Mouse (Mus musculus) MEL (cell line): ENCODE results near the gene Mettl5. TPM values are rescaled to one million over a fixed set of nuclear protein-coding genes. Genes with fewer than 3 reads are reported as not detected.
A peak's percentile ranks its signal among the peaks of the same experiment; 100 is the strongest.

Source experiments
- DNase-seq: peaks from one replicate; pipeline ENCODE4 v3.0.0; 2011; ENCODE audit warnings: low read depth, low spot score
- H3K27ac ChIP-seq: 2 replicates; pipeline ENCODE4 v1.5.1; 2012; ENCODE audit warnings: low read depth, mild to moderate bottlenecking, control low read depth, low read length, moderate library complexity; ENCODE audit not compliant: control insufficient read depth
- H3K27me3 ChIP-seq, 2 experiments: fragments of 150-350 bp in 1 of 2; sonication (generic) in 1 of 2; 2 replicates each; pipeline ENCODE4 v1.6.1; 2012; ENCODE audit warnings: low read length in 2 of 2, mild to moderate bottlenecking in 2 of 2, improper control_type of control experiment in 1 of 2, moderate library complexity in 1 of 2; ENCODE audit not compliant: insufficient read depth in 2 of 2, control insufficient read depth in 1 of 2
- H3K36me3 ChIP-seq, 2 experiments: 2 replicates each; pipeline ENCODE4 v1.6.1; 2012 to 2014; ENCODE audit warnings: low read length in 2 of 2, improper control_type of control experiment in 1 of 2, inconsistent platforms in 1 of 2, mild to moderate bottlenecking in 1 of 2; ENCODE audit not compliant: insufficient read depth in 2 of 2, control insufficient read depth in 1 of 2
- H3K4me1 ChIP-seq, 2 experiments: fragments of 150-350 bp in 1 of 2; sonication (generic) in 1 of 2; 2 replicates each; pipeline ENCODE4 v1.6.1; 2012; ENCODE audit warnings: low read length in 2 of 2, improper control_type of control experiment in 1 of 2, mild to moderate bottlenecking in 1 of 2; ENCODE audit not compliant: insufficient read depth in 2 of 2, control insufficient read depth in 1 of 2
- H3K4me3 ChIP-seq, 2 experiments: fragments of 150-350 bp in 1 of 2; sonication (generic) in 1 of 2; 2 replicates each; pipeline ENCODE4 v1.5.1; 2012; ENCODE audit warnings: low read depth in 2 of 2, low read length in 2 of 2, mild to moderate bottlenecking in 2 of 2, moderate library complexity in 2 of 2, control low read depth in 1 of 2, improper control_type of control experiment in 1 of 2; ENCODE audit not compliant: control insufficient read depth in 1 of 2, insufficient read depth in 1 of 2
- H3K79me2 ChIP-seq: 2 replicates; pipeline ENCODE4 v1.6.1; 2012; ENCODE audit warnings: mild to moderate bottlenecking, low read length, moderate library complexity; ENCODE audit not compliant: control insufficient read depth, poor library complexity, insufficient read depth
- H3K9ac ChIP-seq: 2 replicates; pipeline ENCODE4 v1.6.1; 2012; ENCODE audit warnings: low read depth, mild to moderate bottlenecking, control low read depth, low read length, moderate library complexity; ENCODE audit not compliant: control insufficient read depth, poor library complexity, severe bottlenecking
- H3K9me3 ChIP-seq: fragments of 150-350 bp; sonication (generic); replicated peaks from 2 replicates; pipeline ENCODE4 v1.6.1; 2012; ENCODE audit warnings: mild to moderate bottlenecking, low read length, improper control_type of control experiment, moderate library complexity; ENCODE audit not compliant: insufficient read depth
- CTCF ChIP-seq, 3 experiments: IDR thresholded peaks in 2 of 3; conservative IDR thresholded peaks in 1 of 3; 2 replicates each; pipeline ENCODE4 v1.5.1; 2011 to 2012; ENCODE audit warnings: low read length in 3 of 3, low read depth in 2 of 3, mild to moderate bottlenecking in 2 of 3, improper control_type of control experiment in 1 of 3, inconsistent platforms in 1 of 3, mixed read lengths in 1 of 3, moderate library complexity in 1 of 3; ENCODE audit not compliant: control insufficient read depth in 1 of 3, insufficient read depth in 1 of 3, poor library complexity in 1 of 3, severe bottlenecking in 1 of 3
- EP300 ChIP-seq, 2 experiments: IDR thresholded peaks; 2 replicates each; pipeline ENCODE4 v1.6.1; 2011; ENCODE audit warnings: improper control_type of control experiment in 2 of 2, low read length in 2 of 2, low read depth in 1 of 2, mild to moderate bottlenecking in 1 of 2
- GABPA ChIP-seq: IDR thresholded peaks from 2 replicates; pipeline ENCODE4 v1.6.1; 2012; ENCODE audit warnings: low read depth, mild to moderate bottlenecking, inconsistent platforms, low read length, improper control_type of control experiment, moderate library complexity
- MAX ChIP-seq: IDR thresholded peaks from 2 replicates; pipeline ENCODE4 v1.6.1; 2011; ENCODE audit warnings: low read length, improper control_type of control experiment
- NELFE ChIP-seq: IDR thresholded peaks from 2 replicates; pipeline ENCODE4 v1.6.1; 2011; ENCODE audit warnings: low read depth, low read length, improper control_type of control experiment
- NRF1 ChIP-seq: IDR thresholded peaks from 2 replicates; pipeline ENCODE4 v1.6.1; 2014; ENCODE audit warnings: low read depth, mild to moderate bottlenecking, inconsistent platforms, low read length, improper control_type of control experiment, moderate library complexity; ENCODE audit not compliant: poor library complexity, insufficient read depth, severe bottlenecking
- TAL1 ChIP-seq: IDR thresholded peaks from 2 replicates; pipeline ENCODE4 v1.6.1; 2012; ENCODE audit warnings: mild to moderate bottlenecking, inconsistent platforms, low read length, moderate library complexity, mixed read lengths
- USF1 ChIP-seq: IDR thresholded peaks from 2 replicates; pipeline ENCODE4 v1.6.1; 2014; ENCODE audit warnings: low read depth, mild to moderate bottlenecking, inconsistent platforms, low read length, improper control_type of control experiment, moderate library complexity
- USF2 ChIP-seq, 2 experiments: IDR thresholded peaks; 2 replicates each; pipeline ENCODE4 v1.6.1; 2011 to 2012; ENCODE audit warnings: improper control_type of control experiment in 2 of 2, low read length in 2 of 2, borderline replicate concordance in 1 of 2, inconsistent platforms in 1 of 2, low read depth in 1 of 2, mild to moderate bottlenecking in 1 of 2; ENCODE audit not compliant: insufficient read depth in 1 of 2
- ZNF384 ChIP-seq: IDR thresholded peaks from 2 replicates; pipeline ENCODE4 v1.6.1; 2012; ENCODE audit warnings: low read depth, mild to moderate bottlenecking, inconsistent platforms, low read length, improper control_type of control experiment
- polyA plus RNA-seq, 2 experiments: library from polyadenylated mRNA; stranded (reverse) in 1 of 2; unstranded in 1 of 2; fragments of >175 nt in 1 of 2; fragments of >200 nt in 1 of 2; gene quantifications; 2 replicates each; pipeline versions ENCODE4 v1.2.1 to v1.2.4; 2012; ENCODE audit warnings: low replicate concordance in 2 of 2, low read depth in 1 of 2; ENCODE audit not compliant: insufficient read length in 2 of 2, insufficient read depth in 1 of 2, missing spikeins in 1 of 2
- total RNA-seq: library from RNA; depleted of rRNA; stranded (reverse); fragments of 300-350 nt; gene quantifications from 2 replicates; pipeline ENCODE4 v1.2.3, GENCODE M21; 2012

Mettl5 gene
- total and polyA plus RNA-seq, 3 experiments, result 27.5 to 29.2 TPM; not detected in 1

DNA sequence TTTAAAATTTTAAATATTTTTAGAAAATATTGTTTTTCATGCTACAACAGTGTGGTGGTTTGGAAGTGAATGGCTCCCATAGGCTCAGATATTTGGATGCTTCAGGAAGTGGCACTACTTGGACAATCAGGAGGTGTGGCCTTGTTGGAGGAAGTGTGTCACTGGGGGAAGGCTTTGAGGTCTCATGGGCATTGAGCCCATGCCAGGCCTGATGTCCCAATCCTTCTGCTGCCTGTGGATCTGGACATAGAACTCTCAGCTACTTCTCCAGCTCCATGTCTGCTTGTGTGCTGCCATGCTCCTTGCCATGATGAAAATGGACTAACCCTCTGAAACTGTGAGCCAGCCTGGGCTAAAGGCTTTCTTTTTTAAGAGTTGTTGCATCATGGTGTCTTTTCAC lies 46.7 kb downstream of the Mettl5 start:
- H3K4me1 ChIP-seq, result no peaks in the 10 kb centered on the region

DNA sequence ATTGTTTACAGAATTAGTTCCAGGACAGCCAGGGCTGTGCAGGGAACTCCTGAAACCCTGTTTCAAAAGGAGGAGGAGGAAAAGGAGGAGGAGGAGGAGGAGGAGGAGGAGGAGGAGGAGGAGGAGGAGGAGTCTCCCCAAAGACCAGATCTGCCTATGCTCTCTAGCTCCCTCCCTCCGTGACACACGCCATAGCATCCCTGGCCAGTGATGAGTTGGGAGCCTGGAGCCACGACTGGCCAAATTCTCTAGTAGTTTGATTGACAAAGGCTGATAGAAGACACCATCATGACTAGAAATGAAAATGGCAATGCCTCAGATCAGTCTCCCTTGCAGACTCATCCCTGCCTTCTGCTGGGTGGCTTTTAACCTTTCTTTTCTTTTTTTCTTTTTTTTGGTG lies 47.4 kb downstream of the Mettl5 start:
- no peak for TF ChIP-seq MAX
- no peak for TF ChIP-seq TAL1
- no peak for TF ChIP-seq USF2 (IDR thresholded peaks at IDR 0.05; ENCODE audit: borderline replicate concordance in 1 of 2, insufficient read depth in 1 of 2, low read depth in 1 of 2, low read length in 2 of 2)
- TF ChIP-seq NRF1, result no peak
- no peak for TF ChIP-seq EP300 (IDR thresholded peaks at IDR 0.05; ENCODE audit: low read depth in 1 of 2, low read length in 2 of 2)
- Histone ChIP-seq H3K9me3 (no peaks in the 10 kb centered on the region), H3K36me3 (no peaks in the 10 kb centered on the region; a peak in 1 of 4 replicates), H3K4me1 (no peaks in the 10 kb centered on the region), H3K9ac (no peak overlapping the region), H3K27ac (no peak overlapping the region), H3K4me3 (no peak overlapping the region), H3K79me2 (no peaks in the 10 kb centered on the region), H3K27me3 (no peaks in the 10 kb centered on the region)
- DNase-seq, result no peak

More for the DNA sequence above, 46.7 kb downstream of the Mettl5 start:
- Histone ChIP-seq H3K9ac (no peak overlapping the region), H3K36me3 (no peaks in the 10 kb centered on the region; a peak in 1 of 4 replicates), H3K79me2 (no peaks in the 10 kb centered on the region), H3K27ac (no peak overlapping the region), H3K9me3 (no peaks in the 10 kb centered on the region), H3K4me3 (no peak overlapping the region), H3K27me3 (no peaks in the 10 kb centered on the region)
- no peak for DNase-seq
- TF ChIP-seq GABPA (no peak), USF1 (no peak), CTCF (IDR thresholded peaks at IDR 0.05 in 2 of 3, conservative IDR thresholded peaks at IDR 0.05 in 1 of 3; ENCODE audit: control insufficient read depth in 1 of 3, insufficient read depth in 1 of 3, low read depth in 2 of 3, low read length in 3 of 3, poor library complexity in 1 of 3, severe bottlenecking in 1 of 3) (no peak)

DNA sequence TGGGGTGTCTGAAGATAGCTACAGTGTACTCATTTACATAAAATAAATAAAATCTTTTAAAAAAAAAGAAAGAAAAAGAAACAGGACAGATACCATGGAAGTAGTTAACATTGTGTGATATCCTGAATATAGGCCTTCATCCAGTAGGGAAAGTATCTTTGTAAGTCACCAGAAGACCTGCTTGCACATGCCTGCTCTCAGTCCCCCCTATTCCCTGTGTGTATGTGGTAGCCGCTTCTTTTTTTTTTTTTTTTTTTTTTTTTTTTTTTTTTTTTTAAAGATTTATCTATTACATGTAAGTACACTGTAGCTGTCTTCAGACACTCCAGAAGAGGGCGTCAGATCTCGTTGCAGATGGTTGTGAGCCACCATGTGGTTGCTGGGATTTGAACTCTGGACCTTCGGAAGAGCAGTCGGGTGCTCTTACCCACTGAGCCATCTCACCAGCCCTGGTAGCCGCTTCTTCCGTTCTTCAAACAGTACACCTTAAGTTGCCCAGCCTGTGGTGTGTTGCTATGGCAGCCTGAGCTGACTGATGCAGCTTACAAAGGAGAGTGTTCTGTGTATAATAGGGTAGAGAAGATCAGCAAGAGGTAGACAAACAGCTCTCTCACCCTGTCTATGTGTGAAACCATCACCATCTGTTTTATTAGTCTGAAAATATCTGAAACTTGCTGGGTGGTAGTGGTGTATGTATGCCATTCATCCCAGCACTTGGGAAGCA lies 48.0 kb downstream of the Mettl5 start:
- no peak overlapping the region for H3K4me3 ChIP-seq
- H3K9me3 ChIP-seq, result no peaks in the 10 kb centered on the region
- DNase-seq, result no peak
- no peak overlapping the region for H3K9ac ChIP-seq
- no peak overlapping the region for H3K27ac ChIP-seq
- H3K79me2 ChIP-seq, result no peaks in the 10 kb centered on the region
- H3K4me1 ChIP-seq, result no peaks in the 10 kb centered on the region
- H3K36me3 ChIP-seq, result no peaks in the 10 kb centered on the region; a peak in 1 of 4 replicates
- no peaks in the 10 kb centered on the region for H3K27me3 ChIP-seq
- no peak for TF ChIP-seq NELFE
- TF ChIP-seq ZNF384, result peak; percentile 85
- TF ChIP-seq, all 39 proteins: peak for 1
